Mouse (Mus musculus): ENCODE data around the gene Oaz1.

Gene Oaz1

GRCm38 (mm10) chr10:80826151-80827062 lies at the start of gene Oaz1:
Gene Oaz1, plus strand, starts transcription at chr10:80826656.
- DNase-seq, result peak; percentile 100

GRCm38 (mm10) chr10:80777123-80777522 lies 49.3 kb upstream of the Oaz1 start:
- DNase-seq, result peak; percentile 80

- no peak for DNase-seq
These were observed 46.9 kb upstream of the Oaz1 start for GRCm38 (mm10) chr10:80779565-80779964.

- no peak for DNase-seq
These were observed 42.2 kb upstream of the Oaz1 start for GRCm38 (mm10) chr10:80784302-80784701.

DNA sequence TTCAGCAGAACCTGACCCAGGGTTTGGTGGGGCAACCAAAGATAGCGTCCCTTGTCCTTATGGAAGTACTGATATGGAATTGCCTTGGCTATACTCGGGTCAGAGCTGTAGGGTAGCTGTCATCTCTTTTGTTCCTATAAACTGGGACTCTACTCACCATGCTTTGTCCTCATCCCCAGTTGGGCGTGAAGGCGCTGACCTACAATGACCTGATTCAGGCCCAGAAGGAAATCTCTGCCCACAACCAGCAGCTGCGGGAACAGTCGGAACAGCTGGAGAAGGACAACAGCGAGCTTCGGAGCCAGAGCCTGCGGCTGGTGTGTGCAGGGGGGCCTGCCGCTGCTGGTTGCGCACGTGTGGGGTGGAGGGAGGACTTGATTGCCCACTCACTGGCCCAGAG lies 41.6 kb upstream of the Oaz1 start:
- no peak for DNase-seq

DNA sequence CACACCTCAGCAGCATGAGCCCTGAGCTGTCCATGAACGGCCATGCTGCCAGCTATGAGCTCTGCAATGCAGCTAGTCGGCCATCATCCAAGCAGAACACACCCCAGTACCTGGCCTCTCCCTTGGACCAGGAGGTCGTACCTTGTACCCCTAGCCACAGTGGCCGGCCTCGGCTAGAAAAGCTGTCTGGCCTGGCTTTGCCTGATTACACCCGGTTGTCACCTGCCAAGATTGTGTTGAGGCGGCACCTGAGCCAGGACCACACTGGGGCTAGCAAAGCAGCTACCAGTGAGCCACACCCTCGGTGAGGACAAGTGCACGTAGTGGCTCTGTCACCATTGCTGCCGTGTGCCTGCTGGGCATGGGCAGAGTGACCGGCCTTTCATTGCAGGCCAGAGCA lies 40.5 kb upstream of the Oaz1 start:
- no peak for DNase-seq

- no peak for DNase-seq
These were observed 38.9 kb upstream of the Oaz1 start for GRCm38 (mm10) chr10:80787517-80787916.

- DNase-seq, result no peak
These were observed 35.6 kb upstream of the Oaz1 start for GRCm38 (mm10) chr10:80790761-80791404.

DNA sequence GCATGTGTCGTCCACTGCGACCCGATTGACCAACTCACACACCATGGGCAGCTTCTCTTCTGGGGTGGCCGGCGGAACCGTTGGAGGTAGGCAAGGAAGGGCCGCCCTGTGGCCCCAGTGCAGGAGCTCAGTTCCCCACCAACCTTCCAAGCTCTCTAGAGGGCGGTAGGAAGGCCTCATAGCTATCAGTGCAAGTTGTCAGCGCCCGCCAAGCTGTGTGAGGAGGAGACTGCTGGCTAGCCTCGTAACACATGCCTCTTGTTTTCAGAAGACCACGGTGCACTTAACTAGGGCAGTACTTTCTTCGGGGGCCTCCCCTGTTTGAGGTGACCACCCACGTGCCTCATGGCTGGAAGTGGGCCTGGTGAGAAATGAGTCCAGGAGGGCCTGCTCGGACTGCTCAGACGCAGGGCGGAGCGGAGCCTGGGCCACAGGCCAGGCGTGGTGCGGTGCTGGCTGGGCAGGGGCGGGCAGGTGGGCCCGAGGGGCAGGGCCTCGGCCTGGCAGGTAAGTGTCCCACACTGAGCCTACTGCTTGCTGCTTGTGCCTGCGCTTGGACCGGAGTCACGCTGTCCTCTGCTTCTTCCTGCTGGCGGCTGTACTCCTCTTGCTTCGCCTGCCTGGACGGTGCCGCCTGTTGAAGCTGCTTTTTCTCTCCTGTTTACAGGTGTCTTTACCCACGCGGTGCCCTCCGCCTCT lies 34.8 kb upstream of the Oaz1 start:
- no peak for DNase-seq

DNA sequence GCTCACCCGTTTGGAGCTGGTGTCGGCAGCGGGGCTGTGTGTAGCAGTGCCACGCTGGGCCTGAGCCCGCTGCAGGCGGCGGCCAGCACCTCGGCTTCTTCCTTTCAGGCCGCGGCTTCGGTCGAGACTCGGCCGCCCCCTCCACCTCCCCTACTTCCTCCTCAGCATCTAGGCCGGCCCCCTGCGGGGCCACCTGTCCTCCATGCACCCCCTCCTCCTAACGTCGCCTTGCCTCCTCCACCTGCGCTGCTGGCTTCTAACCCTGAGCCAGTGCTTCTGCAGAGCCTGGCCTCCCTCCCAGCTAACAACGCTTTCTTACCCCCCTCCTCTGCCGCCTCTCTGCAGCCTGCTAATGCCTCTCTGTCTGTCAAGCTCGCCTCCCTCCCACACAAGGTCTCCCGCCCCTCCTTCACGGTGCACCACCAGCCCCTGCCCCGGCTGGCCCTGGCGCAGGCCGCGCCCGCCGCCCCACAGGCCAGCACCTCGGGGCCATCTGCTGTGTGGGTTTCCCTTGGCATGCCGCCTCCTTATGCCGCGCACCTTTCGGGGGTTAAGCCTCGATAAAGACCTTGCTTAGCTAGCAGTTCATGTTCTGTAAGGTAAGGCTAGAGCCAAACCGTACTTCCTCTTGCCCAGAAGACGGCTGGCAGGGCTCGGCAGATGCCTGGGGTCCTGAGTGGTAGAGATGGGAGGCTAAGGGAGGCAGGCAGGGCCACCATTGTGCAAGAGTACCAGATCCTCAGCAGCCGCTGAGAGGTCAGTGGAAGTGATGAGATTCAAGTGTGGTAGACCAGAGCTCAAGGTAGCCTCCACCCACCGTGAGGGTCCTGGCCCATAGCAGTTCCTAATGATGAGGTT lies 34.1 kb upstream of the Oaz1 start:
- DNase-seq, result peak; percentile 84

GRCm38 (mm10) chr10:80793033-80793784 lies 33.2 kb upstream of the Oaz1 start:
- peak; percentile 78 for DNase-seq

GRCm38 (mm10) chr10:80793803-80794202 lies 32.7 kb upstream of the Oaz1 start:
- peak; percentile 59 for DNase-seq

DNA sequence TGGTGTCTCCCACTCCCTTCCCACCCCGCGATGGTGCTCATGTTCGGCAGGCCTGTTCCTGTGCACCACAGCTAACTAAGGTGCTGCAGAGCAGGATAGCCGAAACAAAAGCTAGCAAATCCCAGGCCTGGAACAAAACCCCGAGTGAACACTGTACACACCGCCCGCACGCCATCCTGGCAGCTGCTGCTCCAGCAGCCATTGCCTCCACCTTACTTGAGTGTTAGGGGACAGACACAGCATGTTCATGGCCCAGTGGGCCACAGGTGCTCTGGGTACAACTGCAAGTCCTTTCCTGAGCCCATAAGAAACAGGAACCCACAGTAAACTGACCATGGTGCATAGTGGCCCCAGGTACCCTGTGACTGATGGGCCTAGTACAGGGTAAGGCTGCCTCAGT lies 31.7 kb upstream of the Oaz1 start:
- DNase-seq, result no peak

DNA sequence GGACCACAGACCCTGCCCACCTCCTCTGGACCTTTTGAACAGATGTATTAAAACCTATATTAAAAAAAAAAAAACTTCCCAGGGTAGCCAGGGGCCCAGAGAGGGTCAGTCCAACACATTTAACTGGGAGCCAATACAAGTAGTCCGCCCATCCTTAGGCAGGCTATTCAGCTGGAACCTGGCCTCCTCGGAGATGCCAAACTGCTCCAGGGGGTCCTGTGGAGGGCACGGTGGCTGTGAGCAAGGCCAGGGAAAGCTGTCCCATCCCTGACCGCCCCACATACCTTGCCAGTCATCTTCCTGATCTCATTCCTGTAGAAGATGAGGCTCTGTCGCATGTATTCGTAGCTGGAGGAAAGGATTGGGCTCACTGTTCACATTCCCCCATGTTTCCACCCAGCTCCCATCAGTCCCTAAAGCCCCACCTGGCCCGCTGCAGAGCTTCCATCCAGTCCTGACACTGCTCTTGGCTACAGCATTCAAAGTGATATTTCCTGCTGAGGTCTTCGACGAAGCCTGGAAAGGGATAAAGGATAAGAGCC lies 30.1 kb upstream of the Oaz1 start:
- peak; percentile 57 for DNase-seq

- DNase-seq, result peak; percentile 52
These were observed 29.0 kb upstream of the Oaz1 start for GRCm38 (mm10) chr10:80797186-80798149.

DNA sequence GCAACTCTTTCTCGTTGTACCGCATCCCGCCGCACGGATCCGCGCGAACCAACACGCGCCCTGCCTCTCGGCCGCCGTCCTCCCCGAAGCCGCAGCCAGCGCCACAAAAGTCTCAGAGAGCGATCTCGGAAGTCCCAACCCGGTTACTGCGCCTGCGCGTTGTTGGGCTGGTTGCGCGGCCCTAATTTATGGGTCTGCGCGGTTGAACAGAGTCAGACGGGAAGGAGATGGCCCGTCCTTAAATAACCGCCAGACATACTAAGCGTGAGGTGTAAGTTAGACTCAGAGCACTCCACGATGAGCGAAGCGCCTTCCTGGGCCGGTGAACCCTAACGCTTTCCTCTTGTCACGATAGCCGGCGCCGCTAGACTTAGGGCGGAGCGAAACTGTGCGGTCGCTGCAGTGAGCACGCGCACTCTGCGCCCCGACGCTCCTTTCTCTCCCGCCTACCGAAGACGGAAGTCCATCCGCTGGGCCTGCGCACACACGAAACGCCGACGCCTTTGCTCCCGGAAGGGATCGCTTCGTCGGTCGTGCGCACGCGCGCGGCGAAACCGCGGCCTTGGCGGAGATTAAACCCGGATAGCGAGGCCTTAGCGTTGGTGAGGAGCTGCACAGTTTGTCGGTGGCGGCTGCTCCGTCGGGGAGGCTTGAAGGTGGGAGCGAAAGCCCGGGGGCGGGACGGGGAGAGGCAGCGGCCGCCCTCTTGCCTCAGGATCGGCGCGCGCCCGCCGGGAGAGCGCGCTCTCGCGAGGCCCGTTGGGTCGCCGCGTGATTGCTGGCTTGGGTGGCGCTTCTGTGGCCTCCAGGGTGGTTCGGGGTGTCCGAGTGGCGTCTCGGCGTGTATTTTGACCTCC lies 28.1 kb upstream of the Oaz1 start, which contains the start of the genes Sf3a2 and Plekhj1:
TSS of gene Sf3a2 (plus strand) at position 49 of the 857 bp plus-strand sequence.
TSS of gene Plekhj1 (minus strand) at position 477 of the 857 bp plus-strand sequence.
- peak; percentile 95 for DNase-seq

DNA sequence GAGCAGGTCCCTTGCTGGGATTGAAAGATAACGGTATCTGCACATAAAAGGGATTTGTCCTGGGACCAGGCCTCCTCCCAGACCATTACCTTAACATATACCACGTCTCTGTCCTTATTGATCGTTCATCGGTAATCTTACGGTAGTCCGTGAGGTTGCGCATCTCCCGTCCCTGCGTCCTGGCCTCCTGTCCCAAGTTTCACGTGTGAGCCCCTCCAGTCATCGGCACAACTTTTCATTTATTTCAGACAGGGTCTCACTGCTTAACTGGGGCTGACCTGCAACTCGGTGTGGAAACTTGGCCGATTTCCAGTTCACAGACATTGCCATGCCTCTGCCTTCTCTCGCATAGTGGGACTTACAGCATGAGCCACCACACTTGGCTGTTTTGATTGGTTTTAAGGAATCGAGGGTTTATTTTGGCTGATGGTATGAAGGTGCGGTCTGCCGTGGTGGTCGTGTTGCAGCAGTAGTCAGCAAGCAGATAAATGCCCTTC lies 27.3 kb upstream of the Oaz1 start:
- DNase-seq, result no peak

DNA sequence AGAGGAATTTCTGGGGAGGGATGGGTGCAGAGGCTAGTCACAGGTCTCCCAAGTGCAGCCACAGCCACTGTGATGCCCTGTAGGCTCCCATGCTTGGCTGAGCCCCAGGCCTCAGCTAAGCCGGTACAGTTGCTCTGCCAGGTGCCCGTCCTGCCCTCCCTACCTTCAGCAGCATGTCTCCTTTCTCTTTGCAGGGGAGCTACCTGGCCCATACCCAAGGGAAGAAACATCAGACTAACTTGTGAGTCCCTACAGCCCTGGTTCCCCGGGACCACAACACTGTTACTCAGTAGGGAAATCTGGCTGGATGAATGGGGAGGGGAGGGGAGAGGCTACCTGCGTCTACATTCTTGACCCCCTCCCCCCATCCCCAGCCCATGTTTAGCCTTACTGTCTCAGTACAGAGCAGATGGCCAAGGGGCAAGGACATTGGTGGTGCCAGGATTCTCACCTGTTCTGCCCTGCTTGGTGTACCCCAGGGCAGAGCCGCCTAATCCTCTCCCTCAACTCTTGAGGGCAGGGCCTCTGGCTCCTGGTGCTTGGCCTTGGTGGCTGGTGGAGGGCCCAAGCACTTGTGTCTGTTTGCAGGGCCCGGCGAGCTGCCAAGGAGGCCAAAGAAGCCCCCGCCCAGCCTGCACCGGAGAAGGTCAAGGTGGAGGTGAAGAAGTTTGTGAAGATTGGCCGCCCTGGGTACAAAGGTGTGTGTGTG lies 24.1 kb upstream of the Oaz1 start:
- peak; percentile 52 for DNase-seq

All from cerebellum, adult 9-10 months (tissue).